ENCODE assay signal across 21 mouse cellular contexts in the genomic region with DNA sequence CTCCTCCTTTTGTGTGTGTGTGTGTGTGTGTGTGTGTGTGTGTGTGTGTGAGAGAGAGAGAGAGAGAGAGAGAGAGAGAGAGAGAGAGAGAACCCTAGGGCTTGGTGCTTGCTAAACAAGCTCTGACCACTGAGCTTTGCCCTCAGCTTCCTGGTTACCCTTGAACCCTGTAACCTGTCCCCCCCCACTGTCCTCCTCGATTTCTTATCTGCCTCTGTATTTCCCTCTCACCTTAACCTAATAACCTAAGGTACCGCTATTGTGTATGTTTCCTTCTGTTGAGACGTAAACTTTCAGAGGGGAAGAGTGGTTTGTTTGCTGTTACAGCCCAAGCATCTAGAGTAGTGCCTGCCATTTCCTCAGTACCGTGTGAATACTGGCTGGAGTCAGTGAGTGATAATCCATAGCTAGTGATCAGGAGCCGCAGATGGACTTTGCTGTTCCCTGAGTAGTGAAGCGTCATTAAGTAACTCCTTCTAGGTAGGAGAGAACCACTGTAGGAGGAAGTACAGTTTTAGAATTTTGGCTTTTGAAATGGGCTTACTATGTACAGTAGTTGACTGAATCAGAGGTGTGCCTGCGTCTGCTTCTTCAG. TPM values are rescaled to one million over a fixed set of nuclear protein-coding genes. Genes with fewer than 3 reads are reported as not detected.
DNase-seq lines count a peak whose midpoint lies in the region; ATAC-seq lines count a peak whose summit lies in the region.
"Had no signal": no experiment of that assay in that cellular context is flagged by ENCODE, and none has a peak within 500 bp of the region (broad histone marks: within the 10 kb centered on the region; RNA-seq: fewer than 3 reads in every experiment).

No protein-coding gene starts in this region.

- H3K27ac ChIP-seq in intestine, embryonic 16.5 days (ENCODE audit: low read length): no peak overlapping the region
- no peak overlapping the region for H3K27ac ChIP-seq in intestine, embryonic 15.5 days
- H3K27ac ChIP-seq in liver, embryonic 13.5 days: peak overlapping the region; percentile 54; the same call in 1 of the 2 replicates
- no peak overlapping the region for H3K27ac ChIP-seq in liver, embryonic 12.5 days
- peak overlapping the region; percentile 55; the same call in 1 of the 2 replicates for H3K27ac ChIP-seq in liver, embryonic 16.5 days (ENCODE audit: low read length)
- H3K27ac ChIP-seq: embryonic facial prominence, embryonic 12.5 days; forebrain, embryonic 15.5 days; heart, adult 2 months; heart, embryonic 13.5 days; hindbrain, embryonic 12.5 days had no signal

- H3K9me3 ChIP-seq in intestine, embryonic 16.5 days (ENCODE audit: control insufficient read depth, low read length): no peaks in the 10 kb centered on the region
- H3K9me3 ChIP-seq in intestine, embryonic 15.5 days: no peaks in the 10 kb centered on the region
- H3K9me3 ChIP-seq in liver, embryonic 13.5 days (replicated peaks): no peaks in the 10 kb centered on the region
- H3K9me3 ChIP-seq in liver, embryonic 12.5 days (replicated peaks): no peaks in the 10 kb centered on the region
- H3K9me3 ChIP-seq in liver, embryonic 16.5 days (replicated peaks; ENCODE audit: control insufficient read depth, low read length): no peaks in the 10 kb centered on the region
- H3K9me3 ChIP-seq: embryonic facial prominence, embryonic 12.5 days; forebrain, embryonic 15.5 days; heart, embryonic 13.5 days; hindbrain, embryonic 12.5 days had no signal

- no peak overlapping the region for H3K9ac ChIP-seq in intestine, embryonic 16.5 days (ENCODE audit: low read depth, low read length)
- no peak overlapping the region for H3K9ac ChIP-seq in intestine, embryonic 15.5 days
- H3K9ac ChIP-seq in liver, embryonic 13.5 days: no peak overlapping the region
- H3K9ac ChIP-seq in liver, embryonic 12.5 days: no peak overlapping the region
- no peak overlapping the region for H3K9ac ChIP-seq in liver, embryonic 16.5 days (ENCODE audit: low read depth, low read length)
- H3K9ac ChIP-seq: embryonic facial prominence, embryonic 12.5 days; forebrain, embryonic 15.5 days; heart, embryonic 13.5 days; hindbrain, embryonic 12.5 days had no signal

- H3K4me1 ChIP-seq in intestine, embryonic 16.5 days (ENCODE audit: control insufficient read depth, insufficient read depth, low read length): peaks cover 9% of the 10 kb centered on the region
- H3K4me1 ChIP-seq in intestine, embryonic 15.5 days (replicated peaks): 0 out of 2 replicates have a peak, but pooled peaks cover 5% of the 10 kb centered on the region
- peaks cover 42% of the 10 kb centered on the region for H3K4me1 ChIP-seq in liver, embryonic 13.5 days (replicated peaks)
- peaks cover 36% of the 10 kb centered on the region for H3K4me1 ChIP-seq in liver, embryonic 12.5 days
- H3K4me1 ChIP-seq in liver, embryonic 16.5 days (ENCODE audit: control insufficient read depth, low read depth, low read length): peaks cover 13% of the 10 kb centered on the region

- DNase-seq in liver, embryonic 13.5 days: no peak
- DNase-seq in gastrocnemius, postnatal 10 days: no peak
- DNase-seq in thymus, postnatal 0 days (ENCODE audit: low spot score): no peak
- DNase-seq: adrenal gland, adult 2 months; adrenal gland, postnatal 25 days; cerebellum, adult 18-20 months; cerebellum, postnatal 10 days; embryo, embryonic 11 days; heart, adult 2 months; heart, postnatal 4 days had no signal

- peak; percentile 24; the same call in 1 of the 2 replicates for ATAC-seq in intestine, embryonic 16.5 days
- no peak for ATAC-seq in intestine, embryonic 15.5 days
- ATAC-seq in liver, embryonic 13.5 days (ENCODE audit: low read depth): no peak
- ATAC-seq in liver, embryonic 12.5 days: no peak
- no peak for ATAC-seq in liver, embryonic 16.5 days (ENCODE audit: low read depth)
- ATAC-seq: forebrain, embryonic 15.5 days; hindbrain, embryonic 16.5 days had no signal

- H3K4me2 ChIP-seq in intestine, embryonic 16.5 days (ENCODE audit: low read depth, low read length): no peak overlapping the region
- H3K4me2 ChIP-seq in intestine, embryonic 15.5 days (replicated peaks): no peak overlapping the region
- H3K4me2 ChIP-seq in liver, embryonic 13.5 days: no peak overlapping the region
- H3K4me2 ChIP-seq in liver, embryonic 12.5 days: no peak overlapping the region
- H3K4me2 ChIP-seq in liver, embryonic 16.5 days (ENCODE audit: low read depth, low read length): no peak overlapping the region
- H3K4me2 ChIP-seq: embryonic facial prominence, embryonic 12.5 days; forebrain, embryonic 15.5 days; heart, embryonic 13.5 days; hindbrain, embryonic 12.5 days had no signal

- WGBS in intestine, embryonic 16.5 days: 75% methylated on average over 7 of the region's 7 CpGs
- WGBS in intestine, embryonic 15.5 days: 73% methylated on average over 7 of the region's 7 CpGs
- WGBS in liver, embryonic 13.5 days (ENCODE audit: insufficient replicate concordance): 77% methylated on average over 7 of the region's 7 CpGs
- WGBS in liver, embryonic 12.5 days (ENCODE audit: insufficient replicate concordance): 85% methylated on average over 7 of the region's 7 CpGs
- WGBS in liver, embryonic 16.5 days (ENCODE audit: insufficient replicate concordance): 77% methylated on average over 7 of the region's 7 CpGs

- H3K27me3 ChIP-seq in intestine, embryonic 16.5 days (replicated peaks; ENCODE audit: control insufficient read depth, insufficient read depth, low read length): no peaks in the 10 kb centered on the region
- no peaks in the 10 kb centered on the region for H3K27me3 ChIP-seq in intestine, embryonic 15.5 days (replicated peaks)
- no peaks in the 10 kb centered on the region for H3K27me3 ChIP-seq in liver, embryonic 13.5 days
- no peaks in the 10 kb centered on the region for H3K27me3 ChIP-seq in liver, embryonic 12.5 days (replicated peaks)
- no peaks in the 10 kb centered on the region for H3K27me3 ChIP-seq in liver, embryonic 16.5 days (ENCODE audit: control insufficient read depth, insufficient read depth, low read depth, low read length)
- H3K27me3 ChIP-seq: embryonic facial prominence, embryonic 12.5 days; forebrain, embryonic 15.5 days; heart, embryonic 13.5 days; hindbrain, embryonic 12.5 days had no signal

- peaks cover 22% of the 10 kb centered on the region; the same call in 1 of the 2 replicates for H3K36me3 ChIP-seq in intestine, embryonic 16.5 days (ENCODE audit: control insufficient read depth, insufficient read depth, low read length)
- peaks cover 30% of the 10 kb centered on the region for H3K36me3 ChIP-seq in intestine, embryonic 15.5 days
- peaks cover 76% of the 10 kb centered on the region for H3K36me3 ChIP-seq in liver, embryonic 13.5 days
- H3K36me3 ChIP-seq in liver, embryonic 12.5 days: peaks cover 84% of the 10 kb centered on the region
- peaks cover 37% of the 10 kb centered on the region for H3K36me3 ChIP-seq in liver, embryonic 16.5 days (ENCODE audit: control insufficient read depth, insufficient read depth)

- no peak overlapping the region for H3K4me3 ChIP-seq in intestine, embryonic 16.5 days (ENCODE audit: low read length)
- H3K4me3 ChIP-seq in intestine, embryonic 15.5 days (replicated peaks): no peak overlapping the region
- no peak overlapping the region for H3K4me3 ChIP-seq in liver, embryonic 13.5 days (replicated peaks)
- H3K4me3 ChIP-seq in liver, embryonic 12.5 days: no peak overlapping the region
- H3K4me3 ChIP-seq in liver, embryonic 16.5 days (ENCODE audit: low read depth, low read length): no peak overlapping the region
- H3K4me3 ChIP-seq: embryonic facial prominence, embryonic 12.5 days; forebrain, embryonic 15.5 days; heart, adult 2 months; heart, embryonic 13.5 days; hindbrain, embryonic 12.5 days had no signal

RNA-seq across cellular contexts. Expression of a gene that starts 5.0 kb away (rescaled TPM):
- 60.6 and 60.8 TPM in 2 replicates for polyA plus RNA-seq in intestine, embryonic 16.5 days (2015; fragmentation: Nextera tagmentation; extraction: Ambion mirVana)
- polyA plus RNA-seq in intestine, embryonic 15.5 days (2015; fragmentation: Nextera tagmentation; extraction: Ambion mirVana): 56.3 and 59.8 TPM in 2 replicates
- 24.9 and 27.8 TPM in 2 replicates for polyA plus RNA-seq in liver, embryonic 13.5 days (2015; fragmentation: Nextera tagmentation; extraction: Ambion mirVana)
- polyA plus RNA-seq in liver, embryonic 12.5 days (2016; fragmentation: Nextera tagmentation; extraction: Ambion mirVana): 28.3 and 32.9 TPM in 2 replicates
- 26.0 and 27.6 TPM in 2 replicates for polyA plus RNA-seq in liver, embryonic 16.5 days (2015; fragmentation: Nextera tagmentation; extraction: Ambion mirVana)
- total RNA-seq in gastrocnemius, postnatal 10 days (2021): 10 to 100 TPM; 23.0 to 23.5 TPM
- polyA plus RNA-seq in thymus, postnatal 0 days (2015; fragmentation: Nextera tagmentation; extraction: Ambion mirVana): 26.9 and 29.2 TPM in 2 replicates

RNA-seq across cellular contexts. Expression of a gene that starts 23.3 kb away (rescaled TPM):
- 2.1 TPM in 2 replicates for polyA plus RNA-seq in intestine, embryonic 16.5 days (2015; fragmentation: Nextera tagmentation; extraction: Ambion mirVana)
- polyA plus RNA-seq in intestine, embryonic 15.5 days (2015; fragmentation: Nextera tagmentation; extraction: Ambion mirVana): 2.5 TPM in 2 replicates
- polyA plus RNA-seq in liver, embryonic 13.5 days (2015; fragmentation: Nextera tagmentation; extraction: Ambion mirVana): 1.1 and 1.3 TPM in 2 replicates
- 1.5 TPM in 2 replicates for polyA plus RNA-seq in liver, embryonic 12.5 days (2016; fragmentation: Nextera tagmentation; extraction: Ambion mirVana)
- polyA plus RNA-seq in liver, embryonic 16.5 days (2015; fragmentation: Nextera tagmentation; extraction: Ambion mirVana): 0.99 and 1.1 TPM in 2 replicates
- total RNA-seq in gastrocnemius, postnatal 10 days (2021): 1 to 10 TPM; 1.7 to 2.6 TPM
- 1.9 and 2.2 TPM in 2 replicates for polyA plus RNA-seq in thymus, postnatal 0 days (2015; fragmentation: Nextera tagmentation; extraction: Ambion mirVana)
- total RNA-seq: common myeloid progenitor, adult 5-6 weeks had no signal

RNA-seq across cellular contexts. Expression of a gene that starts 42.4 kb away (rescaled TPM):
- polyA plus RNA-seq in intestine, embryonic 16.5 days (2015; fragmentation: Nextera tagmentation; extraction: Ambion mirVana): 3.6 TPM in 2 replicates
- polyA plus RNA-seq in intestine, embryonic 15.5 days (2015; fragmentation: Nextera tagmentation; extraction: Ambion mirVana): 3.9 and 4.3 TPM in 2 replicates
- polyA plus RNA-seq in liver, embryonic 13.5 days (2015; fragmentation: Nextera tagmentation; extraction: Ambion mirVana): 3.7 TPM in 2 replicates
- polyA plus RNA-seq in liver, embryonic 12.5 days (2016; fragmentation: Nextera tagmentation; extraction: Ambion mirVana): 1.8 and 2.6 TPM in 2 replicates
- polyA plus RNA-seq in liver, embryonic 16.5 days (2015; fragmentation: Nextera tagmentation; extraction: Ambion mirVana): 6.4 and 6.5 TPM in 2 replicates
- 1 to 10 TPM; 2.4 to 2.8 TPM for total RNA-seq in gastrocnemius, postnatal 10 days (2021)
- polyA plus RNA-seq in thymus, postnatal 0 days (2015; fragmentation: Nextera tagmentation; extraction: Ambion mirVana): 5.5 and 6.0 TPM in 2 replicates
- total RNA-seq: ES-E14 had no signal

RNA-seq across cellular contexts. Expression of a gene that starts 59.5 kb away (rescaled TPM):
- 3.3 and 3.4 TPM in 2 replicates for polyA plus RNA-seq in intestine, embryonic 16.5 days (2015; fragmentation: Nextera tagmentation; extraction: Ambion mirVana)
- polyA plus RNA-seq in intestine, embryonic 15.5 days (2015; fragmentation: Nextera tagmentation; extraction: Ambion mirVana): 3.9 and 4.5 TPM in 2 replicates
- 1.0 and 1.2 TPM in 2 replicates for polyA plus RNA-seq in liver, embryonic 13.5 days (2015; fragmentation: Nextera tagmentation; extraction: Ambion mirVana)
- 2.0 and 2.4 TPM in 2 replicates for polyA plus RNA-seq in liver, embryonic 12.5 days (2016; fragmentation: Nextera tagmentation; extraction: Ambion mirVana)
- 1.3 and 1.5 TPM in 2 replicates for polyA plus RNA-seq in liver, embryonic 16.5 days (2015; fragmentation: Nextera tagmentation; extraction: Ambion mirVana)
- 10 to 100 TPM; 18.4 to 22.9 TPM for total RNA-seq in gastrocnemius, postnatal 10 days (2021)
- 3.0 and 3.2 TPM in 2 replicates for polyA plus RNA-seq in thymus, postnatal 0 days (2015; fragmentation: Nextera tagmentation; extraction: Ambion mirVana)

Comparison
In these comparisons a context has a peak if more than half of its experiments do, and no peak if none do; other contexts are left out.
1. H3K27ac ChIP-seq: peak in liver, embryonic 13.5 days (single experiment) and liver, embryonic 16.5 days (single experiment); none in intestine, embryonic 16.5 days (single experiment), intestine, embryonic 15.5 days (single experiment) and liver, embryonic 12.5 days (single experiment).